Mouse (Mus musculus) forebrain, embryonic 12.5 days (tissue): ENCODE data around the gene Rasgef1a. TPM values are rescaled to one million over a fixed set of nuclear protein-coding genes. Genes with fewer than 3 reads are reported as not detected.

Experiments
- ATAC-seq: fragments of 200-750 bp; cut with Nextera tagmentation; 2 replicates; pipeline ENCODE4 v1.8.0; 2017; ENCODE audit warnings: moderate TSS enrichment; ENCODE audit not compliant: low FRiP score
- H3K27ac ChIP-seq: fragments of 300-500 bp; sonication (generic); 2 replicates; pipeline ENCODE4 v1.5.1; 2016; ENCODE audit warnings: mild to moderate bottlenecking
- H3K27me3 ChIP-seq: fragments of 300-500 bp; sonication (generic); 2 replicates; pipeline ENCODE4 v1.6.1; 2016; ENCODE audit warnings: mild to moderate bottlenecking
- H3K36me3 ChIP-seq: fragments of 300-500 bp; sonication (generic); replicated peaks from 2 replicates; pipeline ENCODE4 v1.6.1; 2016; ENCODE audit warnings: mild to moderate bottlenecking
- H3K4me1 ChIP-seq: fragments of 300-500 bp; sonication (generic); 2 replicates; pipeline ENCODE4 v1.6.1; 2016
- H3K4me2 ChIP-seq: fragments of 300-500 bp; sonication (generic); 2 replicates; pipeline ENCODE4 v1.6.1; 2016; ENCODE audit warnings: mild to moderate bottlenecking, moderate library complexity
- H3K4me3 ChIP-seq: fragments of 300-500 bp; sonication (generic); replicated peaks from 2 replicates; pipeline ENCODE4 v1.5.1; 2016; ENCODE audit warnings: mild to moderate bottlenecking
- H3K9ac ChIP-seq: fragments of 300-500 bp; sonication (generic); 2 replicates; pipeline ENCODE4 v1.6.1; 2016; ENCODE audit warnings: mild to moderate bottlenecking
- H3K9me3 ChIP-seq: fragments of 300-500 bp; sonication (generic); 2 replicates; pipeline ENCODE4 v1.6.1; 2016
- WGBS: fragments of 180-500 bp; shearing (Covaris S2); methylation state at CpG from one replicate; pipeline ENCODE4 v1.1.7; 2016; 5-methylcytosine and 5-hydroxymethylcytosine counted together
- polyA plus RNA-seq: library from polyadenylated mRNA; unstranded; fragments of >200 nt; fragmentation: Nextera tagmentation; extraction: Ambion mirVana; gene quantifications from 2 replicates; pipeline ENCODE4 v1.2.1, GENCODE M21; 2016

Gene Rasgef1a
- polyA plus RNA-seq, 1 experiment from 2014 or later, result 0.33 TPM

DNA sequence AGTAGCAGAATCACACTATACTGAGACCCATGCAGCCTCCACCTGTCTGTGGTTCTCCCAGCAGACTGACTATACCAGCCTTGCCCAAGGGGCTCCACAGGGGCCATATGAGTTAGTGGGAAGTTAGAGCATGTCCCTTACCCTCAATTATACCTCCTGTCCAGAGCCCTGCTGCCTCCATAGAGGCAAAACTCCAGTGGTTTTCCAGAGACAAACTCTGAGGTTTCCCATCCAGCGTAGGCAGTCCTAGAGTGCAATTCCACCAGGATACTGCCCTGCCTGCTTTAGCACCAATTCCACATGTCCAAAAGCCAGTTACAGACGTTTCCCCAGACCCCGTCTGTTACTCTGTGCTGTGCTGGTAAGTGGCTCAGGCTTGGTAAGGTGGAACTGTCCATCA lies 68.1 kb downstream of the Rasgef1a start:
- peaks cover 12% of the 10 kb centered on the region; the same call in 1 of the 2 replicates for H3K4me1 ChIP-seq
- H3K9ac ChIP-seq, result no peak overlapping the region
- H3K27ac ChIP-seq, result no peak overlapping the region
- no peak for ATAC-seq
- no peak overlapping the region for H3K4me3 ChIP-seq
- no peaks in the 10 kb centered on the region for H3K36me3 ChIP-seq
- no peaks in the 10 kb centered on the region for H3K27me3 ChIP-seq
- 52% methylated on average over 3 of the region's 3 CpGs for WGBS
- no peaks in the 10 kb centered on the region for H3K9me3 ChIP-seq
- H3K4me2 ChIP-seq, result no peak overlapping the region

DNA sequence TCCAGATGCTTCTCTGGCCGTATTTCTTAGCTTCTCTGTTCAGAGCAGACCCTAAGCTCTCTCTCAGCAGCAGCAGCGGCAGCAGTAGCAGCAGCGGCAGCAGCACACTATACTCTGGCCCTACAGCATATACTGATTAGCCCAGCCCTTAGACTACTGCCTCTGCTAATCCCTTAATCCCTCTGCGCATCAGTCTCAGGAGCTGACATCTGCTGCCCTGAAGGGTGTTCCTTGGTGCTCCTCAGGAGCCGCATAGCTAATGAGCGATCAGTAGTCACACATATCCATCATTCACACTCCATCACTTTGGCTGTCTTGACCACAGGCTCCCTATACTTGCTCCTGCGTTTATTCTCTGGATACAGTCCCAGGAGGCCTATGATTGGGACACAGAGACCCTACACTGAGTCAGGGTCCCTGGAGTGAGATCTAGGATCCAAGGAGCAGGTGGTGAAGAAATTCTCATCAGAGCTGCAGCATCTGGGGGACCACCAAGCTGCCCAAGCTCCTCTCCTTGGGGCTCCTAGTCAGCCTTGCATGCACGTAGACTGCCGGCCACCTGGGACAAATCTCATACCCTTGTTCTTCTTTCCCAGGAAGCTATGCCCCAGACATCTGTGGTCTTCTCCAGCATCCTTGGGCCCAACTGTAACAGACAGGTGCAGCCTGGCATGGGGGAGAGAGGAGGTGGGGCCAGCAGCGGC lies 68.7 kb downstream of the Rasgef1a start:
- Histone ChIP-seq H3K36me3 (no peaks in the 10 kb centered on the region), H3K27me3 (no peaks in the 10 kb centered on the region), H3K4me3 (no peak overlapping the region), H3K27ac (no peak overlapping the region), H3K9me3 (no peaks in the 10 kb centered on the region), H3K4me1 (peaks cover 11% of the 10 kb centered on the region; the same call in 1 of the 2 replicates), H3K9ac (no peak overlapping the region), H3K4me2 (no peak overlapping the region)
- 47% methylated on average over 10 of the region's 10 CpGs for WGBS
- no peak for ATAC-seq

DNA sequence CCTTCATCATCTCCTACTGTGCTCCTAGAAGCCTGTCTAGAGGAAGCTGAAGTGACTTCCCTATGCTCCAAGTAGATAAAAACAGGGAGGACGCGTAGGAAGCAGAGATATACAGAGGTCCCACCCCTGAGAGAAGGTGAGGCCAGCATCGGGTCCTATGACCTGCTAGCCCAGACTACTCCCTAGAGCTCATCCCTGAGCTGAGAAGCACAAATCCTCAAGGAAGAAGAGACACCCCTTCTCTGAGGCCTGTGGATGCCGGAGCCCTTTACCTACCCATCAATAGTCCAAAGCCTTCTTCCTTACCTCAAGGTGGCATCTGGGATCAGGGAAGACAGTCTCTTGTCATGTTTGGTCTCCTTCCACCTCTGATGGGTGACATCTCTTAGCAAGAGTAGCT lies 69.5 kb downstream of the Rasgef1a start:
- ATAC-seq, result no peak
- H3K27ac ChIP-seq, result no peak overlapping the region
- WGBS, result 89% methylated on average over 4 of the region's 4 CpGs

DNA sequence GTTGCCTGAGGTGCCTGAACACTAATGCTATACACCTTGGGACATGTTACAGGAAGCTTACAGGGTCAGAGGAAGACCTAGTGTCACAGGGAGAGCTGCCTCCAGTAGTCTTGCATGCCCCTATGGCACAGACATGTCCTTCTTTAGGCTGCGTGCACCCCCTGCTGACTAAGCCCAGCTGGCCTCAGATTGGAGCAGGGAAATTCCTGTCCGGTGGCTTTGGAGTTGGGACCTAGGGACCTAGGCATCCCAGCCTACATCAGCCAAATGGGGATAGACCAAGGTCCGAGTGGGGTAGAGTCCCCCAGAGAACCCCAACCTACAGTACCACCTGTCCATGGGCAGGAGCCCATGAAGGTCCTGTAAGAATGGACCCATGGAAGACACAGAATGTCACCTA lies 71.1 kb downstream of the Rasgef1a start:
- ATAC-seq, result no peak
- Histone ChIP-seq H3K9ac (no peak overlapping the region), H3K27me3 (no peaks in the 10 kb centered on the region), H3K4me2 (no peak overlapping the region), H3K27ac (no peak overlapping the region), H3K36me3 (no peaks in the 10 kb centered on the region), H3K4me3 (no peak overlapping the region), H3K4me1 (peaks cover 11% of the 10 kb centered on the region; the same call in 1 of the 2 replicates), H3K9me3 (no peaks in the 10 kb centered on the region)
- WGBS, result 84% methylated on average over 3 of the region's 3 CpGs

More for the DNA sequence above, 69.5 kb downstream of the Rasgef1a start:
- Histone ChIP-seq H3K36me3 (no peaks in the 10 kb centered on the region), H3K9me3 (no peaks in the 10 kb centered on the region), H3K9ac (no peak overlapping the region), H3K4me1 (peaks cover 11% of the 10 kb centered on the region; the same call in 1 of the 2 replicates), H3K4me3 (no peak overlapping the region), H3K27me3 (no peaks in the 10 kb centered on the region), H3K4me2 (no peak overlapping the region)

DNA sequence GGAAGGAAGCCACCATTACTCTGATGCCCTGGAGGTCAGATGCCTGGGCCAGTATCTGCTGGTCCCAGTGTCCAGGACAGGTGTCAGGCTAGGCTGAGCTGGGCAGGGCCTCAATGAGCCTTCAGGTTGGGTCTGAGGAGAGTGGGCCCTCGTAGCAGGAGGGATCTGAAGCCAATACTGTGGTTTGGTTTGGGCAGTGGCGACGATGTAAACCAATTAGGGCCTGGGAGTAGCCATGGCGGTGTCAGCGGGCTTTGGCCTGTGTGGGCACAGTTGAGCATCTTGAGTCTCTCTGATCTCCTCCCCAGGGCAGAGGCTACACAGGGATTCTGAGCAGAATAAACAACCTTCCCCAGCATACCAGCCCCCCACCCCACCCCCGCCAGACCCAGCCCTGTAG lies 72.4 kb downstream of the Rasgef1a start:
- Histone ChIP-seq H3K9ac (no peak overlapping the region), H3K4me2 (no peak overlapping the region), H3K4me3 (no peak overlapping the region), H3K27me3 (no peaks in the 10 kb centered on the region), H3K9me3 (no peaks in the 10 kb centered on the region), H3K36me3 (no peaks in the 10 kb centered on the region), H3K4me1 (peaks cover 11% of the 10 kb centered on the region; the same call in 1 of the 2 replicates), H3K27ac (no peak overlapping the region)
- 77% methylated on average over 6 of the region's 6 CpGs for WGBS
- no peak for ATAC-seq

DNA sequence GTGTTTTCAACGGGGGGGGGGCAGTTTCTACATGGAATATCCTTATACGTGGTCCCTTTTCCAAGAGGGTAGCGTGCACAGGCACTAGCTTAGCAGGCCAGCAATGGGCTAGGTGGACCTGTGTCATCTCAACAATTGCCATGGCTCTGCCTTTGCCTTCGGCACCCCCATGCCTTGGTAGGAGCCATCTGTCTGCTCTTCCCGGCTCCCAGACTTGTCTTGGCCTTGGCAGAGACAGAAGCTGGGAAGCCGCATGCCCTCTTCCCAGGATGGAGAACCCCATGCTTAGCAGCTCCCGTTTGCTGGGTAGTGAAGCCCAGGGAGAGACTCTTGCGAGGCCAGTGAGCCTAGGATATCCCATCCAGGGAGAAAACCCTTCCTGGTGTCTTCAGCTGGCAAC lies 73.4 kb downstream of the Rasgef1a start:
- Histone ChIP-seq H3K36me3 (no peaks in the 10 kb centered on the region), H3K27ac (no peak overlapping the region), H3K4me2 (no peak overlapping the region), H3K27me3 (no peaks in the 10 kb centered on the region), H3K9me3 (no peaks in the 10 kb centered on the region), H3K4me3 (no peak overlapping the region), H3K4me1 (peaks cover 6% of the 10 kb centered on the region; the same call in 1 of the 2 replicates), H3K9ac (no peak overlapping the region)
- 90% methylated on average over 8 of the region's 8 CpGs for WGBS
- ATAC-seq, result no peak

DNA sequence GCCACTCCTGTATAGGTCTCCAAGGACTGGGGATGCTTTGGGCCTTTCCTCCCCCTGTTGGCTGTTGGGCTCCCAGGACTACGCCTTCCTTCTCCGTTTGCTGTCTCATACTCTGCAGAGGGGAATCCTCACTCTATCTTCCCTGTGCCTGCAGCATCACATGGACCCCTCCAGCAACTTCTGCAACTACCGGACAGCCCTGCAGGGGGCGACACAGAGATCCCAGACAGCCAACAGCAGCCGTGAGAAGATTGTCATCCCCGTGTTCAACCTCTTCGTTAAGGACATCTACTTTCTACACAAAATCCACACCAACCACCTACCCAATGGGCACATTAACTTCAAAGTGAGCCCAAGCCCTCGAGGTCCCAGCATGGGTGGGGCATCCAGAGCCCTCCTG lies 76.7 kb downstream of the Rasgef1a start:
- no peak overlapping the region for H3K4me3 ChIP-seq
- no peaks in the 10 kb centered on the region for H3K36me3 ChIP-seq
- H3K27me3 ChIP-seq, result no peaks in the 10 kb centered on the region
- WGBS, result 53% methylated on average over 8 of the region's 8 CpGs
- H3K4me2 ChIP-seq, result no peak overlapping the region
- no peak overlapping the region for H3K27ac ChIP-seq
- H3K9me3 ChIP-seq, result no peaks in the 10 kb centered on the region
- no peaks in the 10 kb centered on the region for H3K4me1 ChIP-seq
- no peak for ATAC-seq
- H3K9ac ChIP-seq, result no peak overlapping the region

DNA sequence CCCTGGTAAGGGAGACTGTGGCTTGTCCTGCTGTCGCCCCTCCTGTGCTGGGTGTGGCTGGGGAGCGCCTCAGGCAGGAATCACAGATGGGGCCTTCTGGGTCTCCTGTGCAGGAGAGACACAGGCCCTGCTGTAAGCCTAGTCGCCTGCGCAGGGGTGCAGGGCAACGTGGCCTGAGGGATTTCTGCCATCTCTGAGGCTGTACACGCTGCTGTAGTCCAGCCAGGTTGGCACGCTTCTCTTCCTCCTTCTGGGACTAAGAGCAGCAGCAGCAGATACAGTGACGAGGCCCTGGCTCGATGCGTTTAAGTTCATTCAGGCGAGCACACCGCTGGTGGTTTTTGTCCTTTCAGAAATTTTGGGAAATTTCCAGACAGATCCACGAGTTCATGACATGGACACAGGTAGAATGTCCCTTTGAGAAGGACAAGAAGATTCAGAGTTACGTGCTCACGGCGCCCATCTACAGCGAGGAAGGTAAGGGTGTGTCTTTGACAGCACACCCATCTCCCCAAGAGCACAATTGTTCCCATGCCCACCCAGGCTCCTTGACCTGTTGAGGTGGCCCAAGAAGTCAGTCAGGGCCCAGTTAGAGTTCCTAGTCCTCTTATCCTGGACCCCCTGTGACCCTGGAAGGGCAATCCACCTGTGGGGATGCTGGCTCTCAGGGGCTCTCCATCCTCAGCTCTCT lies 77.7 kb downstream of the Rasgef1a start:
- ATAC-seq, result no peak
- Histone ChIP-seq H3K4me1 (no peaks in the 10 kb centered on the region), H3K36me3 (no peaks in the 10 kb centered on the region), H3K4me3 (no peak overlapping the region), H3K9ac (no peak overlapping the region), H3K27ac (no peak overlapping the region), H3K4me2 (no peak overlapping the region), H3K9me3 (no peaks in the 10 kb centered on the region), H3K27me3 (no peaks in the 10 kb centered on the region)
- 83% methylated on average over 17 of the region's 17 CpGs for WGBS

DNA sequence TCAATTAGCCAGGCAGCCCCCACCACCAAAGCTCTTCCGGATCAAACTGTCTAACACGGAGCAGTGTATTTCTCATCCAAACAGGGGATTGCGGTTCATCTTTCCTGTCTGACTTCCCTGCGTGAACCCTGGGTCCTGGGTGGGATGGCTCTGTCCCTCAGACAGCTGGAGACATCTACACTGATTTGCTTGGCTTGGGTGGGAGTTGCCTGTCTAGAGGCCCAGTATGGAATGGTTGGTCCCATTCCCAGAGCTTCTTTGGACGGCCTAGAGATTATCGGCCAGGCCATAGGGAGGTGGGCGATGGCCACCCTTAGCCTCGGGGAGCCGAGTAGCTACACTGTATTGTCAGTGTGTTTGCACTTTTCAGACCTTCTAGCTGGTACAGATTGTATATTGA lies 79.6 kb downstream of the Rasgef1a start:
- H3K27ac ChIP-seq, result no peak overlapping the region
- WGBS, result 88% methylated on average over 9 of the region's 9 CpGs
- no peaks in the 10 kb centered on the region for H3K36me3 ChIP-seq
- H3K4me3 ChIP-seq, result no peak overlapping the region
- H3K9me3 ChIP-seq, result no peaks in the 10 kb centered on the region
- H3K4me1 ChIP-seq, result no peaks in the 10 kb centered on the region
- ATAC-seq, result no peak
- no peaks in the 10 kb centered on the region for H3K27me3 ChIP-seq
- no peak overlapping the region for H3K9ac ChIP-seq
- H3K4me2 ChIP-seq, result no peak overlapping the region

DNA sequence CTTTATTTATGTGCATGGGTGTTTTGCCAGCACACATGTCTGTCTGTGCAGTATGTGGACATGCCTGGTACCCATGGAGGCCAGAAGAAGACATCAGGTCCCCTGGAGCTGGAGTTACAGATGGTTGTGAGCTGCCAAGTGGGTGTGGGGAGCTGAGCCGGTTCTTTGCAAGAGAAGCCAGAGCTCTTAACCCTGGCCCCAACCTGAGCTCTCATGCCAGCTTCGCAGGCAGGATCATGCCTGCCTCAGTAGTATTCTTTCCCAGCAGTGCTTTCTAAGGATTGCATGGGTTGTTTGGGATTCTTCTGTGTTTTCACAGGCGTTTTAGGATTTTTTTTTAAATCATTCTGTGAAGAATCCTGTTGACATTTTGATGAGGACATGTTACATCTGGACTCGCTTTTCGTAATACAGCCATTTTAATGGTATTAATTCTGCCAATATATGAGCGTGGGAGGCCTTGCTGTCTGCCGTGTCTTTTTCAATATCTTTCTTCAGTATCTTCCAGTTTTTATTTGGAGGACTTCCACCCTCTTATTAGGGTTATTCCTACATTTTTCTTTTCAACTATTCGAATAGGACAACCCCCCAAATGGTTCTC lies 86.6 kb downstream of the Rasgef1a start:
- no peaks in the 10 kb centered on the region for H3K36me3 ChIP-seq
- no peak overlapping the region for H3K4me3 ChIP-seq
- H3K27ac ChIP-seq, result no peak overlapping the region
- no peak for ATAC-seq
- no peak overlapping the region for H3K9ac ChIP-seq
- H3K27me3 ChIP-seq, result no peaks in the 10 kb centered on the region
- H3K9me3 ChIP-seq, result no peaks in the 10 kb centered on the region
- no peaks in the 10 kb centered on the region for H3K4me1 ChIP-seq
- WGBS, result 84% methylated on average over 8 of the region's 8 CpGs
- H3K4me2 ChIP-seq, result no peak overlapping the region

DNA sequence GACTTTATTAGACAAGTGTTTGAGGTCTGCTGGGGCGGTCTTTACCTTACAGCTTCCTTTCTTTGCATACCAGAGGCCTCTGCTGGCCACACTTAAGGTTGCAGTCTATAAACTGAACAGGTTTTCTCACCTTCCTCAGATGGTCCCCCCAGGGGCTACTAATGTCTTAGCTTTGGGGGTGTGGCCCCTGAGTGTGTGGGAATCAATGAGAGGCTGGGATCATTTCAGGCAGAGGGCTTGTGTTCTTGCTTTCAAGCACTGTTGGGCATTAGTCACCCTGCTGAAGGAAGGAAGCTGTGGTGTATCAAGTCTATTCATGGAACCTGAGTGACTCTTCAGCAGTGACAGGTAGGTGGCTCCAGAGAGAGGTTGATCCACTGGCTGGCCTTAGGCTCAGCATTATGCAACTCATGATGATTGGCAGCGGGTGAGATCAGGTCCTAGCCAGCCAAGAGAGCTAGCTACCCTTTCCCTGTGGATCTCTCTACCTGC lies 88.1 kb downstream of the Rasgef1a start:
- no peak overlapping the region for H3K4me2 ChIP-seq
- H3K4me1 ChIP-seq, result no peaks in the 10 kb centered on the region
- ATAC-seq, result no peak
- no peaks in the 10 kb centered on the region for H3K9me3 ChIP-seq
- H3K27me3 ChIP-seq, result no peaks in the 10 kb centered on the region
- H3K36me3 ChIP-seq, result no peaks in the 10 kb centered on the region
- WGBS, result 45% methylated on average over 2 of the region's 2 CpGs
- H3K27ac ChIP-seq, result no peak overlapping the region
- H3K9ac ChIP-seq, result no peak overlapping the region
- H3K4me3 ChIP-seq, result no peak overlapping the region

DNA sequence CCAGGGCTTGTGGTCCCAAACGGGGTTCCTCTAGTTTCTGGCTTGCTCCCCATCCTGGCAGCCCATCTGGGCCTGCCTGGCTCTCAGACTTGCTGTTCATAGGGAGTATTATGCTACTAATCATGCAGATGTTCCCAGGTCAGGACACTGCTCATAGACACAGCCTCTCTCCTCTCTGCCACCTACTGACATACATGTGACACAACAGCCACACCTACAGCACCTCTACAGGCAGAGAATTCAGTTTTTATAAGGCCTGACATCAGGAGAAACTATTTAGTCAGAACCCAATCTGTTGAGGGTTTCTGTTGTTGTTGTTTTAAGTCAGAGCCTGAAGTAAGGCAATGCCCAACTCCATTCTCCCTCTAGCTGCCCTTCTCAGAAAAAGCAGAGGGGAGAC lies 100.6 kb downstream of the Rasgef1a start:
- Histone ChIP-seq H3K27me3 (no peaks in the 10 kb centered on the region), H3K4me2 (no peak overlapping the region), H3K4me3 (no peak overlapping the region), H3K9me3 (no peaks in the 10 kb centered on the region), H3K36me3 (0 out of 2 replicates have a peak, but pooled peaks cover 4% of the 10 kb centered on the region), H3K9ac (no peak overlapping the region), H3K4me1 (no peaks in the 10 kb centered on the region), H3K27ac (no peak overlapping the region)
- no peak for ATAC-seq
- 52% methylated on average over 1 of the region's 1 CpGs for WGBS
